Comparison of ENCODE assay signal across 17 mouse cellular contexts in the genomic region with DNA sequence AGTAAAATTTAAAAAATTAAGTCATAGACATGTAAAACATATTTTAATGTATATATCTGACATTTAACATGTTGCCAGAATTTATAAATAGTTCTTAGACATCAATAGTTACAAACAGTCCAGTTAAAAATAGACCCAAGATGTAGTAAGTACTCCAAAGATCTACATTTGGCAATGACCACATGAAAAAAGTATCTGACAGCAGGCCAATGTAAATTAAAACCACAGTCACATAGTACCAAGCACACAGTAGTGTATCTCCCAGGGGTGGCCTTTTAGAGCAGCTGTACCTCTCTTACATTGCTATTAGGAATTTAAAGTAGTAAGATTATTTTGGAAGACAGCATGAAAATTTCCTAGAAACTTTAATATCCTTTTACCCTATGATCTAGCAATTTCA. TPM values are rescaled to one million over a fixed set of nuclear protein-coding genes. Genes with fewer than 3 reads are reported as not detected.
A peak's percentile ranks its signal among the peaks of the same experiment; 100 is the strongest.
DNase-seq lines count a peak whose midpoint lies in the region.
"Had no signal": no experiment of that assay in that cellular context is flagged by ENCODE, and none has a peak within 500 bp of the region (broad histone marks: within the 10 kb centered on the region; RNA-seq: fewer than 3 reads in every experiment).

No protein-coding gene starts in this region.

- peak; percentile 45 for DNase-seq in gastrocnemius, adult 18-20 months (ENCODE audit: low spot score)
- DNase-seq in gastrocnemius, postnatal 25 days: no peak
- peak; percentile 10 for DNase-seq in heart, adult 8-10 months (ENCODE audit: low spot score)
- no peak for DNase-seq in heart, postnatal 10 days
- peak; percentile 65 for DNase-seq in skeletal muscle tissue, adult 2 months (ENCODE audit: low read depth, low spot score)
- DNase-seq in Muller cell, postnatal 12 days (ENCODE audit: inconsistent ontology term): no peak
- DNase-seq: adrenal gland, adult 8-10 months; adrenal gland, postnatal 14 days; adrenal gland, postnatal 36 days; cerebellum, adult 11-12 months; cerebellum, adult 2 months; cerebellum, adult 9-10 months; cerebellum, postnatal 10 days; cerebellum, postnatal 25 days; forebrain, postnatal 0 days had no signal

- intact Hi-C loops in heart, postnatal 10 days (cut with DNase I): no loop called here

RNA-seq across cellular contexts. Expression of a gene that starts 29.8 kb away (rescaled TPM):
- total RNA-seq in gastrocnemius, adult 18-20 months (2021): not detected
- total RNA-seq in gastrocnemius, postnatal 25 days (2021): not detected
- total RNA-seq in heart, adult 8-10 months (2022): under 1 TPM in 3 of 4 experiments, not detected in 1; 0.27 to 0.28 (median 0.28) TPM
- under 1 TPM; 0.10 to 0.31 TPM for total RNA-seq in heart, postnatal 10 days (2021)
- total RNA-seq: adrenal gland, postnatal 36 days; ES-E14; MEL had no signal

Comparison
In these comparisons a context has a peak if more than half of its experiments do, and no peak if none do; other contexts are left out.
1. DNase-seq: peak in gastrocnemius, adult 18-20 months (single experiment), heart, adult 8-10 months (single experiment) and skeletal muscle tissue, adult 2 months (single experiment); none in gastrocnemius, postnatal 25 days (single experiment), heart, postnatal 10 days (0 of 2) and Muller cell, postnatal 12 days (single experiment).